Mouse (Mus musculus) cerebellum, adult 11-12 months (tissue): ENCODE measurements at regions not wholly inside any gene's neighbourhood (a gene's known extent, or its start where the extent isn't known, plus 50 kb on each side); places are given as distances from the start of the nearest gene placed in this dataset.
A peak's percentile ranks its signal among the peaks of the same experiment; 100 is the strongest.

Source experiments
- DNase-seq: peaks from one replicate; pipeline ENCODE4 v3.0.0; 2022

- no peak for DNase-seq
Measured at GRCm38 (mm10) chr15:74461935-74462334, 174.2 kb downstream of the Mroh4 start.

- DNase-seq = no peak
Measured at GRCm38 (mm10) chr15:74459345-74459975, 176.7 kb downstream of the Mroh4 start.

- DNase-seq = peak; percentile 79
Measured at GRCm38 (mm10) chr15:74458940-74459339, 177.2 kb downstream of the Mroh4 start.

GRCm38 (mm10) chr15:74457965-74458364, 178.2 kb downstream of the Mroh4 start:
- no peak for DNase-seq

GRCm38 (mm10) chr15:74456675-74457040, 179.5 kb downstream of the Mroh4 start:
- no peak for DNase-seq

- peak; percentile 27 for DNase-seq
Measured at GRCm38 (mm10) chr15:74455921-74456674, 180.1 kb downstream of the Mroh4 start.

GRCm38 (mm10) chr15:74454543-74454942, 181.6 kb downstream of the Mroh4 start:
- peak; percentile 80 for DNase-seq

- peak; percentile 49 for DNase-seq
Measured at GRCm38 (mm10) chr15:74453810-74454209, 182.3 kb downstream of the Mroh4 start.

- peak; percentile 71 for DNase-seq
Measured at GRCm38 (mm10) chr15:74452426-74452825, 183.7 kb downstream of the Mroh4 start.

- DNase-seq = no peak
Measured at GRCm38 (mm10) chr15:74441889-74442288, 194.3 kb downstream of the Mroh4 start.

GRCm38 (mm10) chr15:74426989-74427388, 209.2 kb downstream of the Mroh4 start:
- DNase-seq = no peak

- DNase-seq = peak; percentile 30
Measured at GRCm38 (mm10) chr15:74423001-74423400, 213.2 kb downstream of the Mroh4 start.

GRCm38 (mm10) chr15:74420550-74420949, 215.6 kb downstream of the Mroh4 start:
- no peak for DNase-seq

GRCm38 (mm10) chr15:74418635-74419034, 217.5 kb downstream of the Mroh4 start:
- DNase-seq = no peak

- no peak for DNase-seq
Measured at GRCm38 (mm10) chr15:74413217-74413616, 222.9 kb downstream of the Mroh4 start.

- peak; percentile 30 for DNase-seq
Measured at GRCm38 (mm10) chr15:74412261-74412660, 223.9 kb downstream of the Mroh4 start.

- DNase-seq = peak; percentile 15
Measured at GRCm38 (mm10) chr15:74411097-74411496, 225.1 kb downstream of the Mroh4 start.

- no peak for DNase-seq
Measured at GRCm38 (mm10) chr15:74404866-74405265, 231.3 kb downstream of the Mroh4 start.

GRCm38 (mm10) chr15:74401275-74401674, 234.9 kb downstream of the Mroh4 start:
- no peak for DNase-seq

GRCm38 (mm10) chr15:74396029-74396428, 240.1 kb downstream of the Mroh4 start:
- DNase-seq = no peak

GRCm38 (mm10) chr15:74387533-74387932, 248.6 kb downstream of the Mroh4 start:
- no peak for DNase-seq

- DNase-seq = no peak
Measured at GRCm38 (mm10) chr15:74382556-74382955, 253.6 kb downstream of the Mroh4 start.

- no peak for DNase-seq
Measured at GRCm38 (mm10) chr15:74379366-74379765, 256.8 kb downstream of the Mroh4 start.

GRCm38 (mm10) chr15:74369461-74369860, 266.7 kb downstream of the Mroh4 start:
- DNase-seq = no peak

GRCm38 (mm10) chr15:74347911-74348310, 288.2 kb downstream of the Mroh4 start:
- DNase-seq = no peak
